Mouse (Mus musculus) adrenal gland, postnatal 0 days (tissue): ENCODE results near the gene Eif3j1. TPM values are rescaled to one million over a fixed set of nuclear protein-coding genes. Genes with fewer than 3 reads are reported as not detected.

Source experiments
- microRNA-seq: library from miRNA; unstranded; fragments of <30 nt; microRNA quantifications from one replicate; pipeline ENCODE4, GENCODE M21; 2016; ENCODE audit warnings: borderline replicate concordance; ENCODE audit not compliant: insufficient number of aligned reads
- polyA plus RNA-seq: library from polyadenylated mRNA; unstranded; fragments of >200 nt; fragmentation: Nextera tagmentation; extraction: Ambion mirVana; gene quantifications from 2 replicates; pipeline ENCODE4 v1.2.1, GENCODE M21; 2015

Gene Eif3j1
- 10.4 and 11.1 TPM in 2 replicates for polyA plus RNA-seq

DNA sequence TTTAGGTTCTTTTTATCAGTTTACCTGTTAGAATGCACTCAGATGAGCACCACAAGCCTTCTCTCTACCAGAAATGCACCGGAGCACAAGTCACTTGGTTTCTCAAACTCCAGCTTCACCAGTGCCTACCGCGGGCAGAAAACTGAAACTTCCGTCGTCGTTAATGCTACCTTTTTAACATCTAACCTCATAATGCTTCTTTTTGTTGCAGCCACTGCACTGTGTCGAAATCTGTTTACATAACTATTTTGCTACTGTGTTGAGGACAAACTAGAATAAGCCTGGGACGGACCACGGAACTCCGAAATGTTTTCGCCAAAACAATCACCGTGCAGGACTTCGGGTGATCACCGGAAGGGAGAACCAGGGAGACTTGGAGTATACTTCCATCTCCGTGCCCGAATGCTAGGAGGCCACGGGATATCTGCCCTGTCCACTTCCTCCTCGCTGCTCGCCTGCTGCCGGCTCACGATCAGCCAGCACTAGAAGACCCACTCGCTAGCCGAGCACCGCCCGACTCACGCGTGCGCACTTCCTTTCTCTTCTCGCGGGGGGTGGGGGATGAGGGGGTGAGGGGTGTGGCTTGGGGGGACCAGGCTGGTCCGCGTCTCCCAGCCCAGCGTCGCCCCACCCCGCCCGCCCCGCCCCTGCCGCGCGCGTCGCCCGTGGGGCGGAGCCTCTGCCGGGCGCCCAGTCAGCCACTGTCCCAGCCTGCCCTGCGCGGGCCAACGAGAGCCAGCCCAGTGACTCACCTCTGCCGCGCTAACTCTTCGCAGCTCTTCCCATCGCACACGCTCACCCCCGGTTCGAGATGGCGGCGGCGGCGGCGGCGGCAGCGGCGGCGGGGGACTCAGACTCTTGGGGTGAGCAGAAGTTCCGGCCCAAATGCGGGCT, at the start of gene Eif3j1:
Eif3j1 (plus strand) TSS at position 685 of the 894 bp plus-strand sequence.

Small RNAs within 50 kb of the gene (microRNA-seq; reads per million reads assigned to microRNA genes)
- not detected for gene Gm47314

Other genes starting within 250 kb of the Eif3j1 start
- 19.6 and 38.1 TPM in 2 replicates for gene Frmd5, start 221.5 kb upstream of the Eif3j1 start, polyA plus RNA-seq
- 35.3 and 39.9 TPM in 2 replicates for gene Casc4, start 161.6 kb upstream of the Eif3j1 start, polyA plus RNA-seq
- 20.6 and 30.0 TPM in 2 replicates for gene Ctdspl2, start 72.5 kb upstream of the Eif3j1 start, polyA plus RNA-seq
- gene Mageb3, start 72.5 kb upstream of the Eif3j1 start, polyA plus RNA-seq = 0.22 TPM in 1 of 2 replicates, not detected in the other
- 3.2 and 4.9 TPM in 2 replicates for gene Spg11, start 89.8 kb downstream of the Eif3j1 start, polyA plus RNA-seq
- 987 and 1,399 TPM in 2 replicates for gene B2m, start 119.1 kb downstream of the Eif3j1 start, polyA plus RNA-seq
- not detected in 2 replicates for gene Trim69, start 132.2 kb downstream of the Eif3j1 start, polyA plus RNA-seq
- gene Patl2, start 157.6 kb downstream of the Eif3j1 start, polyA plus RNA-seq = not detected in 2 replicates
- gene Terb2, start 157.7 kb downstream of the Eif3j1 start, polyA plus RNA-seq = not detected in 2 replicates
- 36.0 and 38.2 TPM in 2 replicates for gene Sord, start 206.2 kb downstream of the Eif3j1 start, polyA plus RNA-seq